Mouse (Mus musculus): Measurements from ENCODE around the gene Larp4. TPM values are rescaled to one million over a fixed set of nuclear protein-coding genes. Genes with fewer than 3 reads are reported as not detected.

The Larp4 gene
- polyA plus RNA-seq, 1 experiment, result 0.12 TPM

DNA sequence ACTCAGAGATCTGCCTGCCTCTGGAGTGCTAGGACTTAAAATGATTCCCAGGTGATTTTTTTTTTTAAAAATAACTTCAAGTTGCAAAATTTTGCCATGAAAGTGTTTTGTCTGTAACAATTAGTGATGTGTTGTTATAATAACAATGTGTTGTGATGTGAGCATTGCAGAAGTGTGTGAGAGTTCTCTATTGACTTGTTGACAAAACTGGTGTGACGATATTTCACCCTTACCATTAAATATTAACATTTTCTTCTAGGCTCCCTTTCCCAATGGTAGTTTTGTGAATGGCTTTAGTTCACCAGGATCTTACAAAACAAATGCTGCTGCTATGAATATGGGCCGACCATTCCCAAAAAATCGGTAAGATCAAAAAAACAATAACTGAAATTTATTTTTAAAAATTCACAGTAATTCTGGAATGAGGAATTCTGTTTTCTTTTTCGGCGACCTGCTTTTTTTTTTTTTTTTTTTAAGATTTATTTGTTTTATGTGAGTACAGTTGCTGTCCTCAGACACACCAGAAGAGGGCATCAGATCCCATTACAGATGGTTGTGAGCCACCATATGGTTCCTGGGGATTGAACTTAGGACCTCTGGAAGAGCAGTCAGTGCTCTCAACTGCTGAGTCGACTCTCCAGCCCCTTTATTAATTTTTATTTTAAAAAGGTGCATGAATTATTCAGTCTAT, 27.4 kb downstream of the Larp4 start:
- no peaks in the 10 kb centered on the region for H3K9me3 ChIP-seq (ENCODE audit: control insufficient read depth, low read length)
- H3K4me3 ChIP-seq (replicated peaks), result no peak overlapping the region
- H3K4me1 ChIP-seq (ENCODE audit: control insufficient read depth), result no peaks in the 10 kb centered on the region
- H3K27me3 ChIP-seq (ENCODE audit: control insufficient read depth), result no peaks in the 10 kb centered on the region
- no peak for TF ChIP-seq GATA1 (IDR thresholded peaks at IDR 0.05; ENCODE audit: low read length)
- TF ChIP-seq TAL1 (IDR thresholded peaks at IDR 0.05; ENCODE audit: low read length), result no peak
- H3K36me3 ChIP-seq (ENCODE audit: control insufficient read depth), result peaks cover 70% of the 10 kb centered on the region

DNA sequence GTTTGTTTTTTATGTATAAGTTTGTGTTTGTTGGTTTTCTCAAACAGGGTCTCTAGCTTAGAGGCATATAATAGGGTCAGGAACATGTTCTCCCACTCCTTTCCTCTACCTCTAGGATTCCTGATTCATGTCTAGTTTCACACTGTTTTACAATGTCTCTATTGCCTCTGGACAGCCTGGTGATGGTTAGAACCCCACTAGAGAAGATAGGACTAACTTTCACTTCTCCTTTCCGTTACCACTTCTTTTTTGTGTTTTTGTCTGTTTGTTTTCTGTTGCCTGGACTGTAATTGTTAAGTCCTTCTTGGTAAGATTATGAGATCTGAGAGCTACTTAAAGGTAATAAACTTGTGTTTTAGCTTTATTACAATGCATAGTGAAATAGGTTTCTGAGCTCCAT, 29.5 kb downstream of the Larp4 start:
- no peak overlapping the region for H3K4me3 ChIP-seq (replicated peaks)
- no peaks in the 10 kb centered on the region for H3K4me1 ChIP-seq (ENCODE audit: control insufficient read depth)
- H3K36me3 ChIP-seq (ENCODE audit: control insufficient read depth), result peaks cover 73% of the 10 kb centered on the region
- no peaks in the 10 kb centered on the region for H3K9me3 ChIP-seq (ENCODE audit: control insufficient read depth, low read length)
- H3K27me3 ChIP-seq (ENCODE audit: control insufficient read depth), result no peaks in the 10 kb centered on the region
- TF ChIP-seq TAL1 (IDR thresholded peaks at IDR 0.05; ENCODE audit: low read length) (no peak), GATA1 (IDR thresholded peaks at IDR 0.05; ENCODE audit: low read length) (no peak)

DNA sequence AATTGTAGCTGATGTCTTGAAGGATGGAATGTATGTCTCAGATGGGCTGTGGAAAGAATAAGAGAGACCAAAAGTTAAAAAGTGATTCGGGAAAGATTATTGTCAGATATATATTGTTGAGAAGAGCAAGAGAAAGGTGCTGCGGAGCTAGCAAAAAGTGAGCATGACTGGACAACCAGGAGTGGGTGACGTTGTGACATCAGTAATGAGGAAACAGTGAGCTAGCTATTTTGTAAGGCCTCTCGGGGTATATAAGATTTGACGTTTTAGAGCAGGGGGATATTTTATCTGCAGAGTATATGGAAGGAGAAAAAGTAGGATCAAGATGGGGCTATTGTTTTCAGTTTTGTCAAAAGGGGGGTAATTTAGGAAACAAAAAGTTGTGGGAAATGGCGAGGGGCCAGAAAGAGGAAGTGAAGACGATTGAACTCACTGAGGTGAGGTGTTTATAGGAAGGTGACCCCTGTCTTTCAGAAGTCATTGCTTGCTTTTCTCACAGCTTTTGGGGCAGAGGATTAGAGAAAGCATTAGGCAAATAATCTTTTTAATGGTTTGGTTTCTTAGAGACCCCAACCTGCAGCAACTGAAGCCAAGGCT, 34.9 kb downstream of the Larp4 start:
- Histone ChIP-seq H3K36me3 (ENCODE audit: control insufficient read depth) (peaks cover 84% of the 10 kb centered on the region), H3K9me3 (ENCODE audit: control insufficient read depth, low read length) (no peaks in the 10 kb centered on the region), H3K4me1 (ENCODE audit: control insufficient read depth) (no peaks in the 10 kb centered on the region), H3K27me3 (ENCODE audit: control insufficient read depth) (no peaks in the 10 kb centered on the region), H3K4me3 (replicated peaks) (no peak overlapping the region)
- no peak for TF ChIP-seq GATA1 (IDR thresholded peaks at IDR 0.05; ENCODE audit: low read length)
- no peak for TF ChIP-seq TAL1 (IDR thresholded peaks at IDR 0.05; ENCODE audit: low read length)

GRCm38 (mm10) chr15:100006180-100006579, 36.3 kb downstream of the Larp4 start:
- no peaks in the 10 kb centered on the region for H3K4me1 ChIP-seq (ENCODE audit: control insufficient read depth)
- H3K4me3 ChIP-seq (replicated peaks), result no peak overlapping the region
- no peak for TF ChIP-seq TAL1 (IDR thresholded peaks at IDR 0.05; ENCODE audit: low read length)
- TF ChIP-seq GATA1 (IDR thresholded peaks at IDR 0.05; ENCODE audit: low read length), result no peak
- peaks cover 89% of the 10 kb centered on the region for H3K36me3 ChIP-seq (ENCODE audit: control insufficient read depth)
- H3K27me3 ChIP-seq (ENCODE audit: control insufficient read depth), result no peaks in the 10 kb centered on the region
- no peaks in the 10 kb centered on the region for H3K9me3 ChIP-seq (ENCODE audit: control insufficient read depth, low read length)

DNA sequence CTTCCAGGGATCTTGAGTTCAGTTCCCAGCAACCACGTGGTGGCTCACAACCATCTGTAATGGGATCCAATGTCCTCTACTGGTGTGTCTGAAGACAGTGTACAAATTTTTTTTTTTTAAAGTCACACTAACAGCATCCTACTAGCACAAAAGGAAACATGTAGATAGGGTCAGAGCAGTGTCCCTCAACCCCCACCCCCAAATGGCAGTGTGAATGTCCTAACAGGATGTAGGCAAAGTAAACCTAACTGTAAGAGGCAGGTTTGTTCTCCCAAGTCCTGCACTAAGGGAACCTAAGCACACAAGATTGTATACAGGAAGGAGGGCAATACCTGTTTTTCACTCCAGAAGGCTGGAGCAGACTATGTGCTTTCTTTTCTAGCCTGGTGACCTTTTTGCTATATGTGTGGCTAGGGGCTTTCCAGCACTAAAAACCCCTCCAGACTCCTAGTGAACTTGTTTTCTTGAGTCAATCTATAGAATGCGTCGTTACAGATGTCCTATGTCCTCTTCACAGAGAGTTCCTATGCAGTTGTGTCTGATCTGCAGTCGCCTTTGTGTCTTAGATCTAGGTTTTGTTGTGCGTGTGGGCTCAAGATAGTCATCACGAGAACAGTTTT, 48.5 kb downstream of the Larp4 start:
- Histone ChIP-seq H3K36me3 (ENCODE audit: control insufficient read depth) (peaks cover 14% of the 10 kb centered on the region), H3K4me1 (ENCODE audit: control insufficient read depth) (peaks cover 5% of the 10 kb centered on the region), H3K4me3 (replicated peaks) (no peak overlapping the region), H3K27me3 (ENCODE audit: control insufficient read depth) (no peaks in the 10 kb centered on the region), H3K9me3 (ENCODE audit: control insufficient read depth, low read length) (no peaks in the 10 kb centered on the region)
- TF ChIP-seq GATA1 (IDR thresholded peaks at IDR 0.05; ENCODE audit: low read length) (no peak), TAL1 (IDR thresholded peaks at IDR 0.05; ENCODE audit: low read length) (no peak)

DNA sequence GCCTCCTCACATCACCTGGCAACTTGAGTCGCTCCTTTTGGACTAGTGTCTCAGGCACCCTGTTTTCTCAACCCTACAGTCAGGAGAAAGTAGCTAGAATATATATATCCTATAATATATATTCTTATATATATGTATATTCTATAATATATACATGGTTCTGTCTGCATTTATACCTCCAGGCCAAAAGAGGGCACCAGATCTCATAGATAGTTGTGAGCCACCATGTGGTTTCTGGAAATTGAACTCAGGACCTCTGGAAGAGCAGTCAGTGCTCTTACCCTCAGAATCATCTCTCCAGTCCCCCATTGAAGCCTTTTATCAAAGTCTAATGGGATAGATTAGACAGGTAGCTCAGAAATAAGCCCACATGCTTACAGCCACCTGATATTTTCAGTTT, 51.3 kb downstream of the Larp4 start:
- no peaks in the 10 kb centered on the region for H3K9me3 ChIP-seq (ENCODE audit: control insufficient read depth, low read length)
- H3K36me3 ChIP-seq (ENCODE audit: control insufficient read depth), result peaks cover 6% of the 10 kb centered on the region
- TF ChIP-seq TAL1 (IDR thresholded peaks at IDR 0.05; ENCODE audit: low read length) (no peak), GATA1 (IDR thresholded peaks at IDR 0.05; ENCODE audit: low read length) (no peak)
- no peak overlapping the region for H3K4me3 ChIP-seq (replicated peaks)
- peaks cover 12% of the 10 kb centered on the region for H3K4me1 ChIP-seq (ENCODE audit: control insufficient read depth)
- peaks cover 5% of the 10 kb centered on the region; the same call in 1 of the 2 replicates for H3K27me3 ChIP-seq (ENCODE audit: control insufficient read depth)

DNA sequence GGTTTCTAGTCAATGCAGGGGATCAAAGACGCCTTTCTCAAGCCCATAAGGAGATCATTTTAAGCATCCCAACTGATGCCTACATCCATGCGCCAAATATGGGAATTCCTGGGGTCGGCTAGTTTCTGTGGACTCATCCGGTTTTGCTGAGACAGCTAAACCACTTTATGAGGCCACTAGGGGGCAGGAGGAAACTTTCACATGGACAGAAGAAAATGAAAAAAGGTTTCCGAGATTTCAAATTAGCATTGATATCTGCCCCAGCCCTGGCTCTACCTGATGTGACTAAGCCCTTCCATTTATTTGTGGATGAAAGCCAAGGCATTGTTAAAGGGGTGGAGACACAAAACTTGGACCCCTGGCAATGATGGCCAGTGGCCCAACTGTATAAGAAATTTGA, 53.1 kb downstream of the Larp4 start:
- Histone ChIP-seq H3K4me1 (ENCODE audit: control insufficient read depth) (peaks cover 12% of the 10 kb centered on the region), H3K9me3 (ENCODE audit: control insufficient read depth, low read length) (no peaks in the 10 kb centered on the region), H3K36me3 (ENCODE audit: control insufficient read depth) (no peaks in the 10 kb centered on the region; the same call in 1 of the 2 replicates), H3K27me3 (ENCODE audit: control insufficient read depth) (peaks cover 5% of the 10 kb centered on the region; the same call in 1 of the 2 replicates), H3K4me3 (replicated peaks) (no peak overlapping the region)
- TF ChIP-seq TAL1 (IDR thresholded peaks at IDR 0.05; ENCODE audit: low read length) (no peak), GATA1 (IDR thresholded peaks at IDR 0.05; ENCODE audit: low read length) (no peak)

DNA sequence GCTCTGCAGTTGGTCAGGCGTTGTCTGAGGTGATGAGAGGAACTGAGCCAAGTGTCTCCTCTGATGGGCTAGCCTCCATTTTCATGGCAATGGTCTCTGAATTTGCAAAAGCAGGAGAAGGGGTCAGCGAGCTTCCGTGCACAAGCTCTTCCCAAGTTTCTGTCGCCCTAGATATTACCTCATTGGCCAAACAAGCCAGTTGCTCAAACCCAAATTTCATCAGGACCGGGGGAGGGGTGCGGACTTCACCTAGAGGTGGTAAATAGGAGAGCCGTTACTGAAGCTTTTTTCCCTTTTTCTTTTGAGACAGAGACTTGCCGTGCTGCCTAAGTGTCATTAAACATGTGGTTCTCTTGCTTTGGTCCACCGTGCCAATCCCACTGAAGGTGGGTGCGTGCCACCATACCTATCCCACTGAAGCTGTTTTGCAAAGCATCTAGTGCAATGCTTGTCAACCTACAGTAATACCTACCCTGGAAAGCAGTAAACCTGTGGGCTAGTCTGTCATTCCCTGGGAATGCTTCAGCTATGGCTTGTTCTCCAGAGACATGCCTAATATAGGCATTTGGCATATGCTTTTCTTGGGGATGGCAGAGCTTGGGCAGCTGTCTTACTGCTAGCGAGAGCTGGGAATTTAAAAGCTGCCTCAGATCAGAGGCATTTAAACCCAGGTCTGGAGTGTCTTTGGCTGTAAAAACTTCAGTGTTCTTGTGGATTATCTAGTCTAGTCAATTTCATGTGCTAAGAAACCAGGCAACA, 55.4 kb downstream of the Larp4 start:
- H3K9me3 ChIP-seq (ENCODE audit: control insufficient read depth, low read length), result no peaks in the 10 kb centered on the region
- H3K4me3 ChIP-seq (replicated peaks), result no peak overlapping the region
- H3K27me3 ChIP-seq (ENCODE audit: control insufficient read depth), result peaks cover 5% of the 10 kb centered on the region; the same call in 1 of the 2 replicates
- peaks cover 12% of the 10 kb centered on the region for H3K4me1 ChIP-seq (ENCODE audit: control insufficient read depth)
- no peak for TF ChIP-seq GATA1 (IDR thresholded peaks at IDR 0.05; ENCODE audit: low read length)
- TF ChIP-seq TAL1 (IDR thresholded peaks at IDR 0.05; ENCODE audit: low read length), result no peak
- H3K36me3 ChIP-seq (ENCODE audit: control insufficient read depth), result no peaks in the 10 kb centered on the region; the same call in 1 of the 2 replicates

DNA sequence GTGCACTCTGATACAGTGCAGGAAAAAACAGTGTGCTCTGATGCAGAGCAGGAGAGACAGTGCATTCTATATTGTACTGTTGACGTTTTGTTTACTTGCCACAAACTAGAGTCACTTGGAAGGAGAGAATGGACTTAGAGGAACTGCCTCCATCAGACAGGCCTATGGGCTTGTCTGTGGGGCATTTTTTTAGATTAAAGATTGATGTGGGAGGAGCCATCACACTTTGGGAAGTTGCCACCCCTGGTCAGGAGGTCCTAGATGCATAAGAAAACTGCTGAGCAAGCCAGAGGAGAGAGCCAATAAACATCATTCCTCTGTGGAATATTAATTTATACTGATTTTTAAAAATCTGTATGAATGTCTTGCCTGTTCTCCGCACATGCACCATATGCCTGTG, 58.3 kb downstream of the Larp4 start:
- H3K27me3 ChIP-seq (ENCODE audit: control insufficient read depth), result peaks cover 5% of the 10 kb centered on the region; the same call in 1 of the 2 replicates
- H3K4me3 ChIP-seq (replicated peaks), result no peak overlapping the region
- TF ChIP-seq TAL1 (IDR thresholded peaks at IDR 0.05; ENCODE audit: low read length), result no peak
- no peak for TF ChIP-seq GATA1 (IDR thresholded peaks at IDR 0.05; ENCODE audit: low read length)
- H3K9me3 ChIP-seq (ENCODE audit: control insufficient read depth, low read length), result no peaks in the 10 kb centered on the region
- H3K36me3 ChIP-seq (ENCODE audit: control insufficient read depth), result no peaks in the 10 kb centered on the region
- peaks cover 9% of the 10 kb centered on the region for H3K4me1 ChIP-seq (ENCODE audit: control insufficient read depth)

Data from erythroblast, embryonic 14.5 days (primary cell).